Mouse (Mus musculus) spleen, adult 12 weeks (tissue): Measurements from ENCODE around the gene Kifc1.

Source experiments
- DNase-seq: peaks from one replicate; pipeline ENCODE4 v3.0.0; 2022; ENCODE audit warnings: low spot score

The Kifc1 gene

GRCm38 (mm10) chr17:33890533-33891059 is at the start of gene Kifc1:
TSS of gene Kifc1 (minus strand) at chr17:33890661.
- peak; percentile 99 for DNase-seq

- no peak for DNase-seq
These were observed 48.3 kb upstream of the Kifc1 start for GRCm38 (mm10) chr17:33938783-33939182.

GRCm38 (mm10) chr17:33936993-33937392 is 46.5 kb upstream of the Kifc1 start:
- no peak for DNase-seq

- DNase-seq = no peak
These were observed 45.1 kb upstream of the Kifc1 start for GRCm38 (mm10) chr17:33935422-33936055.

- DNase-seq = no peak
These were observed 42.5 kb upstream of the Kifc1 start for GRCm38 (mm10) chr17:33932970-33933369.

GRCm38 (mm10) chr17:33932448-33932847 is 42.0 kb upstream of the Kifc1 start:
- no peak for DNase-seq

- DNase-seq = no peak
These were observed 41.5 kb upstream of the Kifc1 start for GRCm38 (mm10) chr17:33931947-33932346.

GRCm38 (mm10) chr17:33931159-33931866 is 40.9 kb upstream of the Kifc1 start:
- no peak for DNase-seq

GRCm38 (mm10) chr17:33930280-33931158 is 40.1 kb upstream of the Kifc1 start:
- DNase-seq = no peak

- DNase-seq = peak; percentile 95
These were observed 39.2 kb upstream of the Kifc1 start, which contains the start of gene Rgl2 for GRCm38 (mm10) chr17:33929371-33930279. TSS of gene Rgl2 (plus strand) at chr17:33929543.

- no peak for DNase-seq
These were observed 37.9 kb upstream of the Kifc1 start for GRCm38 (mm10) chr17:33928251-33928947.

- DNase-seq = no peak
These were observed 35.9 kb upstream of the Kifc1 start for GRCm38 (mm10) chr17:33926207-33926932.

- no peak for DNase-seq
These were observed 35.1 kb upstream of the Kifc1 start for GRCm38 (mm10) chr17:33925406-33926116.

GRCm38 (mm10) chr17:33924577-33925283 is 34.3 kb upstream of the Kifc1 start:
- peak; percentile 48 for DNase-seq

GRCm38 (mm10) chr17:33921361-33921760 is 30.9 kb upstream of the Kifc1 start:
- no peak for DNase-seq

GRCm38 (mm10) chr17:33920282-33921097 is 30.0 kb upstream of the Kifc1 start:
- peak; percentile 84 for DNase-seq

GRCm38 (mm10) chr17:33919351-33920281 is 29.2 kb upstream of the Kifc1 start:
- peak; percentile 77 for DNase-seq
